Mouse (Mus musculus) embryonic facial prominence, embryonic 13.5 days (tissue): ENCODE measurements at regions not wholly inside any gene's neighbourhood (a gene's known extent, or its start where the extent isn't known, plus 50 kb on each side); places are given as distances from the start of the nearest gene placed in this dataset.

Source experiments
- ATAC-seq: fragments of 200-750 bp; cut with Nextera tagmentation; 2 replicates; pipeline ENCODE4 v1.8.0; 2017; ENCODE audit warnings: low read depth; ENCODE audit not compliant: insufficient number of reproducible peaks, insufficient read depth, low FRiP score, low TSS enrichment
- H3K27ac ChIP-seq: fragments of 300-500 bp; sonication (generic); 2 replicates; pipeline ENCODE4 v1.5.1; 2015; ENCODE audit warnings: moderate library complexity, mild to moderate bottlenecking, inconsistent platforms
- H3K27me3 ChIP-seq: fragments of 300-500 bp; sonication (generic); 2 replicates; pipeline ENCODE4 v1.6.1; 2015; ENCODE audit warnings: mild to moderate bottlenecking, inconsistent platforms
- H3K36me3 ChIP-seq: fragments of 300-500 bp; sonication (generic); 2 replicates; pipeline ENCODE4 v1.6.1; 2015; ENCODE audit warnings: mild to moderate bottlenecking, inconsistent platforms
- H3K4me1 ChIP-seq: fragments of 300-500 bp; sonication (generic); 2 replicates; pipeline ENCODE4 v1.6.1; 2015; ENCODE audit warnings: inconsistent platforms
- H3K4me2 ChIP-seq: fragments of 300-500 bp; sonication (generic); 2 replicates; pipeline ENCODE4 v1.6.1; 2015; ENCODE audit warnings: moderate library complexity, mild to moderate bottlenecking, inconsistent platforms
- H3K4me3 ChIP-seq: fragments of 300-500 bp; sonication (generic); 2 replicates; pipeline ENCODE4 v1.5.1; 2015; ENCODE audit warnings: mild to moderate bottlenecking, inconsistent platforms
- H3K9ac ChIP-seq: fragments of 300-500 bp; sonication (generic); 2 replicates; pipeline ENCODE4 v1.6.1; 2015; ENCODE audit warnings: mild to moderate bottlenecking, inconsistent platforms
- H3K9me3 ChIP-seq: fragments of 300-500 bp; sonication (generic); 2 replicates; pipeline ENCODE4 v1.6.1; 2016; ENCODE audit warnings: inconsistent platforms
- WGBS: fragments of 180-500 bp; shearing (Covaris S2); methylation state at CpG from one replicate; pipeline ENCODE4 v1.1.7; 2015; ENCODE audit warnings: mixed read lengths; 5-methylcytosine and 5-hydroxymethylcytosine counted together

DNA sequence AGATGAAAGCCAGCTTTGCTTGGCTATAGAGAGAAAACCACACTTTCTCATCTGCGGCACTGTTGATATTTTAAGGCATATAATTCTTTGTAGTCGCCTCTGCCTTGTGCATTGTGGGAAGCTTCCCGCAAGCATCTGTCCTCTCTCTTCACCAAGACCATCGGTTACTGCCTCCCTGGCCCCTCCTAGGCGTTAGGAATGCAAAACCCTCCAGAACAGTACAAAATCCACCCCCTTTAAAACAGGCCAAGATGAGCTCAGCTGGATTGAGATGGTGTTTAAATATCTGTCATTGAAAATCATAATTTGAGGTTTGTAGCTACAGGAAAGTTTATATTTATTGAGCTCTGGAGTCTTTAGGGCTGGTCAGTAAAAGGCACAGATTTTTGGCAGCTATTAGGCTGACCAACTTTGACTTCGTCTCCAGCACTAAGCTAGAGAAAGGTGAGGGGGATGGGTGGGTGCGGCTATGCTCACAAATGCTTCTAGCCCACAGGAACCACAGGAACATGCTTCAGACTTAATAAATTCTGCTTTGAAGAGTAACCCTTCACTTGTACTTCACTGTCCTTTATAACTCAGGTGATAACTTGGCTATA, 856.7 kb upstream of the Adgrl2 start:
- Histone ChIP-seq H3K27me3 (no peaks in the 10 kb centered on the region; the same call in none of the 2 replicates), H3K27ac (no peak overlapping the region), H3K36me3 (no peaks in the 10 kb centered on the region), H3K4me1 (peaks cover 28% of the 10 kb centered on the region), H3K9me3 (no peaks in the 10 kb centered on the region), H3K4me2 (no peak overlapping the region), H3K4me3 (no peak overlapping the region), H3K9ac (no peak overlapping the region)
- 44% methylated on average over 7 of the region's 7 CpGs for WGBS
- no peak for ATAC-seq

DNA sequence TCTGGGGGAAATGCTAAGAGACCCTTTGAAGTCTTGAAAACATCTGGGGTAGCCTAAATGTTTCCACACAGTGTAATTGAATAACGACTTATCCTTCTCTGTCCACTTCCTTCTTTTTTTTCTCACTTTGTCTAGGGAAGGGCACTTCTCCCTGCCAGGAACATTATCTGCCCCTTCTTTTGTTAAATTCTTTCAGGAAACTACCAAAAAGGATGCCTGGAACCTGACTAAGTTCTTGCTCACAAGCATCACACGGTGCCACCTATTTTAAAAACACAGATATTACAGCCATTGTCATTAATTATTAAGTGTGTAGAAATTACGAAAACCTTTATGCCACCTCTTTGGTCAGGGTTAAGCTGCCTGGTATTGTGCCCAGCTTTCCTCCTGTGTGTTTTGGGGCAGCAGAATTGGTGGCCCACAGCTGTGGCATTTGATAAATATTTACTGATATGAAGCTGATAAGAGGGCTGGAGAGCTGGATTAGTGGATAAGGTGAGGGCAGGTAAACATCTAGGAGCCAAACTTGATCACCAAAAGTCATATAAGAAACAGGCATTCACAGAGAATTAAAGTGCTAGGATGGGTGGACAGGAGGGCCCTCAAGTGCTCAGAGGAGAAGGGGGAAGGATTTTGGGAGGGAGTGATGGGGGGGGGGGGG, 855.6 kb upstream of the Adgrl2 start:
- no peaks in the 10 kb centered on the region for H3K36me3 ChIP-seq
- WGBS = 30% methylated on average over 3 of the region's 3 CpGs
- ATAC-seq = no peak
- H3K4me3 ChIP-seq = no peak overlapping the region
- no peaks in the 10 kb centered on the region for H3K9me3 ChIP-seq
- peak overlapping the region; percentile 54; the same call in 1 of the 2 replicates for H3K4me2 ChIP-seq
- no peak overlapping the region for H3K27ac ChIP-seq
- no peaks in the 10 kb centered on the region; the same call in none of the 2 replicates for H3K27me3 ChIP-seq
- peaks cover 28% of the 10 kb centered on the region for H3K4me1 ChIP-seq
- H3K9ac ChIP-seq = no peak overlapping the region

DNA sequence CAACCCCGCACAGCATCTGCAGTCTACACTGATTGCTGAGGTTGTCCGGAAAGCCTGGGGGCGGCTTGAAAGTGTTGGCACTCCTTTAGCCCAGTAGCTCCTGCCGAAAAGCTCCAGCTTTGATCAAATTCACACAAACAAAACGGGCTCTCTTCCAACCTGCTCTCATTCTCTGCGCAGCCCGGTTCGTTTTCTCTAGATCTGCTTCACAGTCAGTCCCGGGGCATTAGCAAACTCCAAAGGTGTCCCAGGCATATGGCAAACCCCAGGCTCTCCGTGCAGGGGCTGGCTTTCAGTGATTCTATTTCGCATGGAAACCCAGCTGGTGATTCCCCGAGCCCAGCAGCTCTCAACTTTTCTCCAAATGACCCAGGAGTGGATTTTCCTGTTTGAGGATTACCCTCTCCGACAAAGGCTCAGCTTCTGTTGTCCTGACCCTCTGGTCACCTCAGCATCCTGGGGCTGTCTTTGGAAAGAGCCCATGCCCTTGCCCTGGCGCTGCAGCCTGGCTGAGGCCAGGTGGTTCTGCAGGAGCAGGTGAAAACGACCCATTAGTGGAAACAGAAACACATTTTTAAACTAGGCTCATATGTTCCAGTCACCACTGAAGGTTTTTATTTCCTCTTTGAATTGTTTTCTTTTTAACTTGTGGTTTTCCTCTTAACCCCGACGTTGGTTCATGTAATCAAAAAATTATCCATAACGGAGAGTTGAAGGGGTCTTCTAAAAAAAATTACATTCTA, 854.9 kb upstream of the Adgrl2 start:
- no peaks in the 10 kb centered on the region for H3K9me3 ChIP-seq
- peak overlapping the region; percentile 54 for H3K4me2 ChIP-seq
- H3K36me3 ChIP-seq = no peaks in the 10 kb centered on the region
- H3K4me1 ChIP-seq = peaks cover 28% of the 10 kb centered on the region
- H3K27ac ChIP-seq = no peak overlapping the region
- 0 out of 2 replicates have a peak overlapping the region, but pooled peaks have one; percentile 17 for H3K9ac ChIP-seq
- 2% methylated on average over 18 of the region's 18 CpGs for WGBS
- H3K27me3 ChIP-seq = no peaks in the 10 kb centered on the region; the same call in none of the 2 replicates
- H3K4me3 ChIP-seq = peak overlapping the region; percentile 18
- ATAC-seq = 0 out of 2 replicates have a peak, but pooled peaks have one; percentile 20

DNA sequence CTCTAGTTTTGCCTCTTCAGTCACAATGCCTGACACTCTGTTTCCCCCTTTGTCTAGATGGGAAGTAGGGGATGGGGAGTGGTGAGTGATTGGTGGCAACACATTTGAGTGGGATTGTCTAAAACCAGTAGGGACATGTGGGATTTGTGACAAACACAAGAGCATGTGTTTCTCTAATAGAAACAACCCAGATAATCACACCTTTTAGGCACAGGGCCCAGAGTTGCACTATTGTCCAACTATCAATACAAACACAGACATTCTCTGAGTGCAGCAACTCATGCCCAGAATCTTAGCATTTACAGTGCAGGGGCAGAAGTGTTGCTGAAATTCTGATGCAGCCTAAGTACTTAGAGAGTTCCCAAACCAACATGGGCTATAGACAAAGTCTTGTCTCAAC, 847.6 kb upstream of the Adgrl2 start:
- no peaks in the 10 kb centered on the region for H3K36me3 ChIP-seq
- no peaks in the 10 kb centered on the region for H3K9me3 ChIP-seq
- no peak overlapping the region for H3K27ac ChIP-seq
- no peak overlapping the region for H3K9ac ChIP-seq
- H3K27me3 ChIP-seq = no peaks in the 10 kb centered on the region
- no peak overlapping the region for H3K4me3 ChIP-seq
- no peaks in the 10 kb centered on the region for H3K4me1 ChIP-seq
- H3K4me2 ChIP-seq = no peak overlapping the region
- no peak for ATAC-seq

DNA sequence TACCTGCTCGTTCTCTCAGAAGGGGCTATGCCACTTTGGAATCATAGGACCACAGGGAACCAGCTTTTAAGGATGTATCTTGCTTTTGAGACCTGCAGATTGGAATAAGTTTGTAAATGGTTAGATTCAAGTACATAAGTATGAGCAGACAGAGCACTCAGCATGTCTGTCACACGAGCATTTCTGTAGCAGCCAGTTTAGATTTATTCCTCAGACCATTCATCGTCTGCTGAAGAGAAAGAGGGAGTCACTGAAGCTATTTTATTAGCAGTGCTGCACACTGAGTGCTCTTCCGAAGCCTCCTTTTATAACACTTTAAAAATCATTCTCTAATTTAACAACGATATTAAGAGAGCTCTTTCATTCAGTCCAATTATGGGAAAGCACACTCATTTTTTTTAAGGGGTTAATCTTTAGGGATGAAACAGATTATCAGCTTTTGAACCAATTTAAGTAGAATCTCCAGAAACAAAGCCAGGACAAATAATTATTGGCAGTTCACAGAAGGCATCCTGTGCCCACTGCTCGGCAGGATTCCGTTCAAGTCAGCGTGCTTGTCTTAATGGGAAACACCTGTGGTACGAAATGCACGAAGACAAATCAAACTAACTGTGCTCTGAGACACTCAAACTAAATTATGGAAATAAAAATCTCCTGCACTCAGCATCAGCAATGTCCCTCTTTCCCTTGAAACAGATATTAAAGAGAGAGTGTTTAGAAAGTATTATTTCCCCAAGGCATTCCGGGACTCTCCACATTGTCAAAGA, 846.3 kb upstream of the Adgrl2 start:
- 25% methylated on average over 11 of the region's 11 CpGs for WGBS
- no peak for ATAC-seq
- Histone ChIP-seq H3K36me3 (no peaks in the 10 kb centered on the region), H3K4me3 (no peak overlapping the region), H3K9me3 (no peaks in the 10 kb centered on the region), H3K27me3 (no peaks in the 10 kb centered on the region), H3K27ac (no peak overlapping the region), H3K9ac (no peak overlapping the region), H3K4me1 (no peaks in the 10 kb centered on the region), H3K4me2 (peak overlapping the region; percentile 33; the same call in 1 of the 2 replicates)

DNA sequence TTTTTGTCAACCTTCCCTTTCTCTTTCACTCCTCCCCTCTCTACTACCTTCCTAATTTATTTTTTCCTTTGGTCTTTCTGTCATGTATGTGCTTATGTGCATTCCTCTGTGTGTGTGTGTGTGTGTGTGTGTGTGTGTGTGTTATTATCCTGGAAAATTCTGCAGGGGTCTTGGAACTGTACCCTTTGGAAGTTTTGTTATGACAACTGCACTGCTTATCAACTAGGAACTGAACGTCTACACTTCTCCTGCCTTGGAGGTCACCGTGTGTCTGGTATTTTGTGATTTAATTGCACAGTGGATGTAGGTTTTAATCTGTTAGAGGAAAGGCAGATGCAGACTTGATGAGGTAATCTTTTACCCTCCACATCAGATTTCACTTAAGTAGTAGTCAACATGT, 836.8 kb upstream of the Adgrl2 start:
- ATAC-seq = no peak
- Histone ChIP-seq H3K9me3 (no peaks in the 10 kb centered on the region), H3K27me3 (no peaks in the 10 kb centered on the region), H3K4me3 (no peak overlapping the region), H3K4me2 (no peak overlapping the region), H3K9ac (no peak overlapping the region), H3K36me3 (no peaks in the 10 kb centered on the region), H3K4me1 (no peaks in the 10 kb centered on the region), H3K27ac (no peak overlapping the region)
- 23% methylated on average over 2 of the region's 2 CpGs for WGBS

DNA sequence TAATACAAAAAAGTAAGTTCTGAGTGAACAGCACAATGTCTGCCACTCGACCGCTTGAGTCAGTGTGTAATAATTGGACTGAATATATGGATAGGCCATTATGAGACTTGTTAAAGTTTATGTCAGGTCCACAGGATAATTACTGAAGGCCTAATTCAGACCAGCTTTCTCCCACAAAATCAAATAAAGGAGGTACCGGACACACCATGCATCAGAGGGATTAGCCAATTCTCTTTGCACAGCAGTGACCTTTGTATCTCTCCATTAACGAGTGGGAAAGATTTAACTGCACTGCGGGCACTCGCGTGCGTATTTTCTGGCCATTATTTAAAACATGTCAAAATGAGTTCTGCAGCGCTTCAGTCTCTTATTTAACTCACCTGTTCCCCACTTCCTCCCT, 836.4 kb upstream of the Adgrl2 start:
- H3K4me1 ChIP-seq = no peaks in the 10 kb centered on the region
- H3K4me2 ChIP-seq = no peak overlapping the region
- no peaks in the 10 kb centered on the region for H3K36me3 ChIP-seq
- H3K9ac ChIP-seq = no peak overlapping the region
- no peaks in the 10 kb centered on the region for H3K27me3 ChIP-seq
- no peak overlapping the region for H3K4me3 ChIP-seq
- no peak for ATAC-seq
- no peaks in the 10 kb centered on the region for H3K9me3 ChIP-seq
- no peak overlapping the region for H3K27ac ChIP-seq
- 36% methylated on average over 9 of the region's 9 CpGs for WGBS

DNA sequence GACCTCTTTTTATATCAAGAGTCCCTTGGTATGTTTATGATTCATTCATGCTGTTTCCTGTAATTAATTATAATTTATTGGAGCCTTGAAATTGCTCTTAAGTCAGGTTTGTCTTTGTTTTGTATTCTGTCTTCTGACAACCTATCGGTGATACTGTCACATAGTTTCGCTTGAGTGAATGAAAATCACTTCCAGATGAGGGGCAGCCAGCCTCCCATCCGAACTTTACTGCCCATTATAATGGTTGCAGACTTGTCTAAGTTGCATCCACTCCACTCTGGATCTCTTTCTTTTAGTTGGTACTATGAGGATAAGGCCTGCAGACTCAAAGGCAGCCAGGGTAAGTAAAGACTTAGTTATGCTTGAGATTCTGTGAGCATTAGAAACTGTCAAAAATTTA, 830.3 kb upstream of the Adgrl2 start:
- 31% methylated on average over 3 of the region's 3 CpGs for WGBS
- no peak for ATAC-seq
- no peaks in the 10 kb centered on the region for H3K36me3 ChIP-seq
- H3K4me3 ChIP-seq = no peak overlapping the region
- H3K27ac ChIP-seq = no peak overlapping the region
- no peak overlapping the region for H3K9ac ChIP-seq
- H3K4me2 ChIP-seq = no peak overlapping the region
- H3K4me1 ChIP-seq = no peaks in the 10 kb centered on the region
- no peaks in the 10 kb centered on the region for H3K27me3 ChIP-seq
- H3K9me3 ChIP-seq = no peaks in the 10 kb centered on the region

DNA sequence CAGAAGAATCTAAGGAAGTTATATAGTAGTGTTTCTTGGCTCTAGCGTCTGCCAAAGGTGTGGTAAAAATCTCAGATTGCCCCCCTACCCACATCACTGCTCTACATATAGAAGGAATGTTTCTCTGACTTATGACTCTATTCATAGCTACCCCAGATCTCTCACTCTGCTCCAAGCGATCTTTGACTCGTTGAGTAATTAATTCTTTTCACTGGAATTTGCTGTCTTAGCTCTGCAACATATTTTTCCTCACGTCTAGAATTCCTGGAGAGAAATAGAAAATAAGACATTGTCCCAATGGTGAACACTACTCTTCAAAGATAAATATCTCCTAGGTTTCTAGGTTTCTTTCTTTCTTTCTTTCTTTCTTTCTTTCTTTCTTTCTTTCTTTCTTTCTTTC, 829.5 kb upstream of the Adgrl2 start:
- no peak overlapping the region for H3K27ac ChIP-seq
- WGBS = 61% methylated on average over 4 of the region's 4 CpGs
- H3K4me3 ChIP-seq = no peak overlapping the region
- no peak overlapping the region for H3K4me2 ChIP-seq
- H3K9ac ChIP-seq = no peak overlapping the region
- H3K27me3 ChIP-seq = no peaks in the 10 kb centered on the region
- H3K4me1 ChIP-seq = no peaks in the 10 kb centered on the region
- no peak for ATAC-seq
- no peaks in the 10 kb centered on the region for H3K9me3 ChIP-seq
- no peaks in the 10 kb centered on the region for H3K36me3 ChIP-seq

DNA sequence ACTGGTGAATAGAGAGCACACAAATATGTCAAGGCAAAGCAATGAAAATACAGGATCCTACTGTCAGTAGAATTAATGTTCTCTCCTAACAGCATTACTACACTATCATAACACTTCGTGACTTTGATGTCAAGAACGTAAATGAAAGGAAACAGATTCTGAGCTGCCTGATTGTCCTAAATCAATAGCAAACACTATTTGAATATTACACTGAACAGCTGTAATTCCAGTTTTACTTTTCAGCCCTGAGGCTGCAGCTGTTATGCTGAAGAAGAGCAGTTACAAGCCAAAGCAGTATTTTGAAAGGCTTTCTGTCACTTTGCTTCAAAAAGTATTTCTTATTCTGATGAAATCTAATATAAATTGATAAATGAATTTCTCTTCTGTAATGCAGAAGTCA, 828.7 kb upstream of the Adgrl2 start:
- Histone ChIP-seq H3K27ac (no peak overlapping the region), H3K4me2 (no peak overlapping the region), H3K36me3 (no peaks in the 10 kb centered on the region), H3K9me3 (no peaks in the 10 kb centered on the region), H3K4me1 (no peaks in the 10 kb centered on the region), H3K9ac (no peak overlapping the region), H3K27me3 (no peaks in the 10 kb centered on the region), H3K4me3 (no peak overlapping the region)
- 48% methylated on average over 2 of the region's 2 CpGs for WGBS
- ATAC-seq = no peak

DNA sequence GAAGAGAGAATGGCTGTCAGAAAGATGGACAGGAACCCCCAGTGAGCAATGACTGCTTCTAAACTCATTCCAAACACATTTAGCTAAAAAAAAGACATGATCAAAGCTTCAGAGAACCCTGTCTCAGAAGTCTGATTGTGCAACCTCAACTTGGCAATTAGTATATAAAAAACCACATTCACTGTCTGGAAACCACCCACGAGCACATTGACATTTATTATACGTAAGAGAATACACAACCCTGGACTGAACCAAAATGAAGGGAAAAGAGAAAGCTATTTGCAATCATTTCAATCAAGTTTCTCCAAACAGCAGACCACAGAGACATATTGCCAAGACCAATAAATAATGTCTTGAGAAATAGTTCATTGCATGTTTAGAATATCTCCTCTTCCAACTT, 820.7 kb upstream of the Adgrl2 start:
- H3K27ac ChIP-seq = no peak overlapping the region
- ATAC-seq = no peak
- H3K9me3 ChIP-seq = no peaks in the 10 kb centered on the region
- no peaks in the 10 kb centered on the region for H3K27me3 ChIP-seq
- H3K4me3 ChIP-seq = no peak overlapping the region
- no peaks in the 10 kb centered on the region for H3K36me3 ChIP-seq
- no peaks in the 10 kb centered on the region for H3K4me1 ChIP-seq
- H3K9ac ChIP-seq = no peak overlapping the region
- 47% methylated on average over 2 of the region's 2 CpGs for WGBS
- H3K4me2 ChIP-seq = no peak overlapping the region
